Mouse (Mus musculus): ENCODE measurements around the gene Mylpf. TPM values are rescaled to one million over a fixed set of nuclear protein-coding genes. Genes with fewer than 3 reads are reported as not detected.
A peak's percentile ranks its signal among the peaks of the same experiment; 100 is the strongest.
"Not testable (repeated sequence)": the region's sequence is repeated elsewhere in the genome, so short reads cannot be mapped to it uniquely, and the experiment has no call there.

Gene Mylpf
- polyA plus RNA-seq (2016; fragmentation: Nextera tagmentation; extraction: Ambion mirVana) = 37.6 and 41.4 TPM in 2 replicates

- H3K4me1 ChIP-seq = peaks cover 59% of the 10 kb centered on the region
- ATAC-seq = peak; percentile 87
- no peaks in the 10 kb centered on the region for H3K9me3 ChIP-seq (replicated peaks)
- H3K36me3 ChIP-seq = peaks cover 21% of the 10 kb centered on the region
- H3K27ac ChIP-seq = peak within 1 kb of the TSS; percentile 99
- WGBS (ENCODE audit: insufficient replicate concordance) = under 1% methylated on average over 35 of the region's 44 CpGs
- no peaks in the 10 kb centered on the region for H3K27me3 ChIP-seq (replicated peaks)
- H3K4me2 ChIP-seq = peak within 1 kb of the TSS; percentile 91
- H3K9ac ChIP-seq = peak within 1 kb of the TSS; percentile 98
- peak within 1 kb of the TSS; percentile 96 for H3K4me3 ChIP-seq
Observed at GRCm38 (mm10) chr7:127208553-127209438, at the start of gene Mylpf. Gene Mylpf (plus strand): TSS chr7:127208890.

- 0 out of 2 replicates have a peak, but pooled peaks cover 3% of the 10 kb centered on the region for H3K27me3 ChIP-seq (replicated peaks)
- ATAC-seq = no peak
- H3K36me3 ChIP-seq = no peaks in the 10 kb centered on the region
- H3K9me3 ChIP-seq (replicated peaks) = no peaks in the 10 kb centered on the region
- 75% methylated on average over 5 of the region's 5 CpGs for WGBS (ENCODE audit: insufficient replicate concordance)
- H3K4me2 ChIP-seq = no peak overlapping the region
- 0 out of 2 replicates have a peak, but pooled peaks cover 17% of the 10 kb centered on the region for H3K4me1 ChIP-seq
- H3K4me3 ChIP-seq = no peak overlapping the region
- H3K27ac ChIP-seq = no peak overlapping the region
- no peak overlapping the region for H3K9ac ChIP-seq
Observed at GRCm38 (mm10) chr7:127162546-127162945, 46.1 kb upstream of the Mylpf start.

DNA sequence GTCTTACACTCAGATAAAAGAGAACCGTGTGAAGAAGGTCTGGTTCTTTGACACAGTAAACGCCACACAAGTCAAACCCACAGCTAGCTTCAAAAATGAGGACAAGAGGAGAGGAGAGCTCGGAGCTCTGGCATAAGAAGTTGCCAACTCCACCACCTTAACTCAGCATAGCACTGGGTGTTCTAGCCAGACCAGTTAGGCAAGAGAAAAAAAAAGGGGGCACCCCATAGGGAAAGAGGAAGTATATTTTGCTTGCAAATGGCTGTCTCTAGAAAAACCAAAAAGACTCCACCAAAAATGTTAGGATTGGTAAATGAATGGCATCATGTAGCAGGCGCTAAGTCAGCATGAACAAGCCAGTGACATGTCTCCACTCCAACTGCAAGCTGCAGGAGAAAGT lies 44.7 kb upstream of the Mylpf start:
- no peak for ATAC-seq
- Histone ChIP-seq H3K4me3 (no peak overlapping the region), H3K4me2 (no peak overlapping the region), H3K9me3 (replicated peaks) (no peaks in the 10 kb centered on the region), H3K27ac (no peak overlapping the region), H3K4me1 (0 out of 2 replicates have a peak, but pooled peaks cover 14% of the 10 kb centered on the region), H3K36me3 (no peaks in the 10 kb centered on the region), H3K9ac (no peak overlapping the region), H3K27me3 (replicated peaks) (0 out of 2 replicates have a peak, but pooled peaks cover 3% of the 10 kb centered on the region)
- 74% methylated on average over 4 of the region's 4 CpGs for WGBS (ENCODE audit: insufficient replicate concordance)

DNA sequence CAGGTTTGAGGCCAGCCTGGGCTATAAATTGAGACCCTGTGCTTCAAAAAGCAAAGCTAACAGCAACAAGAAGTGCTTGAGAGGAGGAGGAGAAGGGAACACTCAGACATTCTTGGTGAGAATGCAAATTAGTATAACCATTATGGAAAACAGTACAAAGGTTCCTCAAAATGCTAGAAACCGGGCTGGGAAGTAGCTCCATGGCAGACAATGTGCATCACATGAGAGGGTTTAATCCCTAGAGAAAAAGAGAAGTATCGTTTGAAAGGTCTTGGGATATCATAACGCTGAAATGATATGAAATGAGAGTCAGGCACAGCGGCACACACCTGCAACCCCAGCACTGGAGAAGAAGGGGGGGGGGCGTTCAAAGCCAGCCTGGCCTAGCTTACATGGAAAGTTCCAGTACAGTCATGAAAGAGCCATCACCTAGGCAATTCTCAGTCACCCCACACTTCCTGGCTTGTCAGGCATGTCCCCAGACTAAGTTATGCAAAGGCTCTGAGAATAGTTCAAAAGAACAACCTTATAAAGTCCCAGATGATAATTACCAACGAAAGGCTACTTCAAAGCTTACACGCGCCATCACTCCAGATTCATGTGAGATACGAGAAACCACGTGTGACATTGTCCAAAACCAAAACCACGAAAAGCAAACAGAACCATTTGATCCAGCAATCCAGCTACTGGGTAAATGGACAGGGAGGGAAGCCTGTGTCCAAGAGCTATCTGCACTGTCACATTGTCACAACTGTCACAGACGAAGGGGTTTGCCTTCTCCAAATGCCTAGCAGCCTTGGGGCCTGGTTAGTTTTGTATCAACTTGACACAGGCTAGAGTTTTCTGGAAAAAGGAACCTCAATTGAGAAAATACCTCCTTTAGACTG lies 42.8 kb upstream of the Mylpf start:
- no peaks in the 10 kb centered on the region for H3K9me3 ChIP-seq (replicated peaks)
- 62% methylated on average over 12 of the region's 12 CpGs for WGBS (ENCODE audit: insufficient replicate concordance)
- ATAC-seq = no peak
- 0 out of 2 replicates have a peak, but pooled peaks cover 3% of the 10 kb centered on the region for H3K27me3 ChIP-seq (replicated peaks)
- no peak overlapping the region for H3K9ac ChIP-seq
- no peaks in the 10 kb centered on the region for H3K36me3 ChIP-seq
- no peak overlapping the region for H3K27ac ChIP-seq
- no peak overlapping the region for H3K4me2 ChIP-seq
- 0 out of 2 replicates have a peak, but pooled peaks cover 14% of the 10 kb centered on the region for H3K4me1 ChIP-seq
- no peak overlapping the region for H3K4me3 ChIP-seq

DNA sequence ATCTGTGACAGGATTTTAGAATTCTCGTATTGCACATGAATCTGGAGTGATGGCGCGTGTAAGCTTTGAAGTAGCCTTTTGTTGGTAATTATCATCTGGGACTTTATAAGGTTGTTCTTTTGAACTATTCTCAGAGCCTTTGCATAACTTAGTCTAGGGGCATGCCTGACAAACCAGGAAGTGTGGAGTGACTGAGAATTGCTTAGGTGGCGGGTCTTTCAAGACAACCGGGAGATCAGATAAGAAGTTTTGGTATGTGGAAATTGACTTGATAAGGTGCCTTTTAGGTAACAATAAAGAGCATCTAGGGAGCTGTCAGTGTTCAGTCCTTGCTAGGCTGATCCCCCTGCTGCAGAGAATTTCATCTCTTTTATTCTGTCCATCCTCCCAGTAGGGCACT lies 42.2 kb upstream of the Mylpf start:
- Histone ChIP-seq H3K4me3 (no peak overlapping the region), H3K9ac (no peak overlapping the region), H3K4me1 (0 out of 2 replicates have a peak, but pooled peaks cover 14% of the 10 kb centered on the region), H3K27ac (no peak overlapping the region), H3K4me2 (no peak overlapping the region), H3K9me3 (replicated peaks) (no peaks in the 10 kb centered on the region; the same call in 1 of the 2 replicates), H3K36me3 (no peaks in the 10 kb centered on the region), H3K27me3 (replicated peaks) (0 out of 2 replicates have a peak, but pooled peaks cover 3% of the 10 kb centered on the region)
- WGBS (ENCODE audit: insufficient replicate concordance) = 69% methylated on average over 5 of the region's 5 CpGs
- ATAC-seq = no peak

- ATAC-seq = no peak
Observed at GRCm38 (mm10) chr7:127176937-127177336, 31.8 kb upstream of the Mylpf start.

DNA sequence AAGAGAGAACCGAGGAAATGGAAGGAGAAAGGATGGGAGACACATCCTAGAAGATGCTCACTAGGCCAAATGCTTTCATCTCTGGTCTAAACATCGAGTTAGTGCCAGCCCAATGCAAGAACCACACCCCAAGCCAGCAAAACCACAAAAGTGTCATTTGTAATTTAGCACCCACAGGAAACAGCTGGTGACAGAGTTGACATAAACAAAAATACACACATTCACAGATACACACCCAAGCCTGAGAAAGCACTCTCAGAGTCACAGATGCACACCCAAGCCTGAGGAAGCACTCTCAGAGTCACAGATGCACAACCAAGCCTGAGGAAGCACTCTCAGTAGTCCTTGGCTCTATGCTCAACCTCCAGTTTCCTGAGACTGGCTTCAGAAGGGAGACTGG lies 27.9 kb upstream of the Mylpf start:
- H3K4me3 ChIP-seq = no peak overlapping the region
- H3K4me2 ChIP-seq = no peak overlapping the region
- WGBS (ENCODE audit: insufficient replicate concordance) = 27% methylated on average over 2 of the region's 2 CpGs
- H3K9ac ChIP-seq = no peak overlapping the region
- no peaks in the 10 kb centered on the region for H3K36me3 ChIP-seq
- H3K4me1 ChIP-seq = peaks cover 68% of the 10 kb centered on the region
- H3K27me3 ChIP-seq (replicated peaks) = no peaks in the 10 kb centered on the region
- no peak overlapping the region for H3K27ac ChIP-seq
- no peaks in the 10 kb centered on the region; the same call in 1 of the 2 replicates for H3K9me3 ChIP-seq (replicated peaks)
- ATAC-seq = no peak

More at GRCm38 (mm10) chr7:127176937-127177336, 31.8 kb upstream of the Mylpf start:
- Histone ChIP-seq H3K4me3 (no peak overlapping the region), H3K9ac (no peak overlapping the region), H3K36me3 (no peaks in the 10 kb centered on the region), H3K9me3 (replicated peaks) (no peaks in the 10 kb centered on the region; the same call in 1 of the 2 replicates), H3K27ac (no peak overlapping the region), H3K4me2 (no peak overlapping the region), H3K4me1 (peaks cover 34% of the 10 kb centered on the region), H3K27me3 (replicated peaks) (no peaks in the 10 kb centered on the region)
- 69% methylated on average over 4 of the region's 4 CpGs for WGBS (ENCODE audit: insufficient replicate concordance)

- not testable (repeated sequence) for H3K36me3 ChIP-seq; H3K27ac ChIP-seq; ATAC-seq; H3K9me3 ChIP-seq (replicated peaks); H3K27me3 ChIP-seq (replicated peaks); H3K4me3 ChIP-seq; H3K9ac ChIP-seq; H3K4me2 ChIP-seq
- H3K4me1 ChIP-seq = peaks cover 68% of the 10 kb centered on the region
- 26% methylated on average over 3 of the region's 3 CpGs for WGBS (ENCODE audit: insufficient replicate concordance)
Observed at GRCm38 (mm10) chr7:127181724-127182123, 27.0 kb upstream of the Mylpf start.

DNA sequence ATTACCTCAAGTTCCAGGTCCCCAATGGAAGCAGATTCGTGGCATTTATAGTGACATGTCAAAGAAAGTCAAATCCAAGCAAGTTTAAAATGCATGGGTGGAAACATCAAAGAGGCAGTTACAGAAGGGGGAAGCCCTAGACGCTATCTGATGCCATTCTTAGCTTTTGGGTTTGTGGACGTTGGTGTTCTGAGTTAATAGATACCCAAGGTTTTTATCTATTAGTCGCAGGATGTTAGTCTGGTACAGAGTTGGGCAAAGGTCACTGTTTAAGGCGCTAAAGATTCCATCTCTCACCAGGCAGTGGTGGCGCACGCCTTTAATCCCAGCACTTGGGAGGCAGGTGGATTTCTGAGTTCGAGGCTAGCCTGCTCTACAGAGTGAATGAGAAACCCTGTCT lies 25.3 kb upstream of the Mylpf start:
- WGBS (ENCODE audit: insufficient replicate concordance) = 17% methylated on average over 8 of the region's 8 CpGs
- Histone ChIP-seq H3K27me3 (replicated peaks) (no peaks in the 10 kb centered on the region), H3K36me3 (no peaks in the 10 kb centered on the region), H3K4me3 (no peak overlapping the region), H3K9me3 (replicated peaks) (no peaks in the 10 kb centered on the region; the same call in 1 of the 2 replicates), H3K4me1 (peaks cover 57% of the 10 kb centered on the region), H3K9ac (no peak overlapping the region), H3K4me2 (peak overlapping the region; percentile 19; the same call in 1 of the 2 replicates), H3K27ac (peak overlapping the region; percentile 72)
- peak; percentile 78 for ATAC-seq

- Histone ChIP-seq H3K4me2 (peak overlapping the region; percentile 19; the same call in 1 of the 2 replicates), H3K4me1 (peaks cover 60% of the 10 kb centered on the region), H3K36me3 (no peaks in the 10 kb centered on the region), H3K27me3 (replicated peaks) (no peaks in the 10 kb centered on the region), H3K9ac (no peak overlapping the region), H3K9me3 (replicated peaks) (no peaks in the 10 kb centered on the region; the same call in 1 of the 2 replicates), H3K27ac (peak overlapping the region; percentile 72), H3K4me3 (no peak overlapping the region)
- WGBS (ENCODE audit: insufficient replicate concordance) = 51% methylated on average over 6 of the region's 6 CpGs
- peak; percentile 59; the same call in 1 of the 2 replicates for ATAC-seq
Observed at GRCm38 (mm10) chr7:127183828-127184227, 24.9 kb upstream of the Mylpf start.

DNA sequence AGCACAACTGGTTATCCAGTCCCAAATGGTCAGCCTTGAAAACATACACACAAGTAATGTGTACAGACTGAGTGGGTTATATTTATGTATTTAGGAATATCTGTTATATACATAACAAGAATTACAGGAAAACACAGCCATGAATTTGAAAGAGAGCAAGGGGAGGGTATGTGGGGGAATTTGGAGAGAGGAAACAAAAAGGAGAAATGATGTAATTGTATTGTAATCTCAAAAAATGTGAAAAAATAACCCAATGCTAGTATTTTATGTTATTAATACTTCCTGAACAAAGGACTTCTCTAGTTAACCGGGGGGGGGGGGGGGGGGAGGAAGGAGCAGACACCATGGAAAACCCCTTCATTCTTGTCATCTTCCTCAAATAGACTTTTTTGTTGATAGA lies 24.0 kb upstream of the Mylpf start:
- no peaks in the 10 kb centered on the region for H3K9me3 ChIP-seq (replicated peaks)
- 18% methylated on average over 1 of the region's 1 CpGs for WGBS (ENCODE audit: insufficient replicate concordance)
- no peaks in the 10 kb centered on the region for H3K36me3 ChIP-seq
- H3K4me3 ChIP-seq = no peak overlapping the region
- H3K4me2 ChIP-seq = no peak overlapping the region
- no peak for ATAC-seq
- H3K27me3 ChIP-seq (replicated peaks) = no peaks in the 10 kb centered on the region
- H3K27ac ChIP-seq = peak overlapping the region; percentile 72
- peaks cover 66% of the 10 kb centered on the region for H3K4me1 ChIP-seq
- H3K9ac ChIP-seq = no peak overlapping the region

All from liver, embryonic 12.5 days (tissue).